Mouse (Mus musculus) embryonic facial prominence, embryonic 13.5 days (tissue): Measurements from ENCODE around the gene Clec16a. TPM values are rescaled to one million over a fixed set of nuclear protein-coding genes. Genes with fewer than 3 reads are reported as not detected.

Experiments used
- ATAC-seq: fragments of 200-750 bp; cut with Nextera tagmentation; 2 replicates; pipeline ENCODE4 v1.8.0; 2017; ENCODE audit warnings: low read depth; ENCODE audit not compliant: insufficient number of reproducible peaks, insufficient read depth, low FRiP score, low TSS enrichment
- H3K27ac ChIP-seq: fragments of 300-500 bp; sonication (generic); 2 replicates; pipeline ENCODE4 v1.5.1; 2015; ENCODE audit warnings: moderate library complexity, mild to moderate bottlenecking, inconsistent platforms
- H3K27me3 ChIP-seq: fragments of 300-500 bp; sonication (generic); 2 replicates; pipeline ENCODE4 v1.6.1; 2015; ENCODE audit warnings: mild to moderate bottlenecking, inconsistent platforms
- H3K36me3 ChIP-seq: fragments of 300-500 bp; sonication (generic); 2 replicates; pipeline ENCODE4 v1.6.1; 2015; ENCODE audit warnings: mild to moderate bottlenecking, inconsistent platforms
- H3K4me1 ChIP-seq: fragments of 300-500 bp; sonication (generic); 2 replicates; pipeline ENCODE4 v1.6.1; 2015; ENCODE audit warnings: inconsistent platforms
- H3K4me2 ChIP-seq: fragments of 300-500 bp; sonication (generic); 2 replicates; pipeline ENCODE4 v1.6.1; 2015; ENCODE audit warnings: moderate library complexity, mild to moderate bottlenecking, inconsistent platforms
- H3K4me3 ChIP-seq: fragments of 300-500 bp; sonication (generic); 2 replicates; pipeline ENCODE4 v1.5.1; 2015; ENCODE audit warnings: mild to moderate bottlenecking, inconsistent platforms
- H3K9ac ChIP-seq: fragments of 300-500 bp; sonication (generic); 2 replicates; pipeline ENCODE4 v1.6.1; 2015; ENCODE audit warnings: mild to moderate bottlenecking, inconsistent platforms
- H3K9me3 ChIP-seq: fragments of 300-500 bp; sonication (generic); 2 replicates; pipeline ENCODE4 v1.6.1; 2016; ENCODE audit warnings: inconsistent platforms
- WGBS: fragments of 180-500 bp; shearing (Covaris S2); methylation state at CpG from one replicate; pipeline ENCODE4 v1.1.7; 2015; ENCODE audit warnings: mixed read lengths; 5-methylcytosine and 5-hydroxymethylcytosine counted together
- polyA plus RNA-seq: library from polyadenylated mRNA; unstranded; fragments of >200 nt; fragmentation: Nextera tagmentation; extraction: Ambion mirVana; gene quantifications from 2 replicates; pipeline ENCODE4 v1.2.1, GENCODE M21; 2015

The Clec16a gene
- polyA plus RNA-seq, 1 experiment from 2014 or later, result 42.0 TPM

DNA sequence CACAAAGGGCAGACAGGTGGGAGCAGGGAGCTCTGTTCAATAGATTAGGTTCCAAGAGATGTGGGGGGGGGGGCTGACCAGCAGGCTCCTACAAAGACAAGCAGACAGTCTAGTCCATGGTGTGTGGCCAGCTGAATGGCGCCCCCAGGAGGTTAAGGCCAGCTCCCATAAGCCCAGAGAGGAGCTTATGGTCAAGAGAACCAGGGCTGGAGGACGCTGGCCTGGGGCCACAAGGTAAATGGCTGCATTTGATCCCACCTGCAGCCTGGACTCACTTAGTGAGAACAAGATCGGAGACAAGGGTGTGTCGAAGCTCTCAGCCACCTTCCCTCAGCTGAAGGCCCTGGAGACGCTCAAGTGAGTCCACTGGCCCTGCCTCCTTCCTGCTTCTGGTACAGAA is 27.1 kb upstream of the Clec16a start:
- WGBS, result 40% methylated on average over 5 of the region's 5 CpGs
- Histone ChIP-seq H3K36me3 (no peaks in the 10 kb centered on the region), H3K4me2 (no peak overlapping the region), H3K4me1 (peaks cover 9% of the 10 kb centered on the region; the same call in 1 of the 2 replicates), H3K27ac (no peak overlapping the region), H3K4me3 (no peak overlapping the region), H3K9ac (no peak overlapping the region), H3K9me3 (no peaks in the 10 kb centered on the region), H3K27me3 (no peaks in the 10 kb centered on the region)
- no peak for ATAC-seq

DNA sequence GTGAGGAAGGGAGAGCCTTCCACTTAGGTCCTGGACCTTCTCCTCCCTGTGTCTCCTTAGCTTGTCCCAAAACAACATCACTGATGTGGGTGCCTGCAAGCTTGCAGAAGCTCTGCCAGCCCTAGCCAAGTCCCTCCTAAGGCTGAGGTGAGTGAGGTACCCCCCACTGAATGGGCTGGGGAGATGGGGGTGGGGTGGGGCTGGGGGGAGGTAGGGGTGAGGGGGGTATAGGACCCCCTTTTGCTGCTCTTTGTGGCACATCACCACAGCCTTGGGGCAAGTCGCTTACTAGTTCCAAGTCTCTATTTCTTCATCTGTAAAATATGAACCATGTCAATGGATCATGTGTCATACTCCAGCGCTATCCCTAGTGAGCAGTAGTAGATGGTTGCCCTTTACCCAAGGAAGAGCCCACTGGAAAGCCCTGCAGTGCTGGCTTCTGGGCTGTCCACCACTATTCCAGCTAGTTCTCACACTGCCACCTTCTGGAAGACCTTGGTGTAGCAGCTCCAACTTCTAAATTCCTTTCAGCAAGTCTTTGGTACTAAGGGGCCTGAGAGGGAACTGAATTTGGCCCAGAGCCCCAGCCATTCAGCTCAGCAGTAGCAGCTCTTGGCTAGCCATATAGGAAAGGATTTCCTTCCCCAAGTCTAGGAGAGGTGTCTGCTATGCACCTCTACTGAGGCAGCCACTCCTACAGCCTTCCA is 24.1 kb upstream of the Clec16a start:
- ATAC-seq, result no peak

DNA sequence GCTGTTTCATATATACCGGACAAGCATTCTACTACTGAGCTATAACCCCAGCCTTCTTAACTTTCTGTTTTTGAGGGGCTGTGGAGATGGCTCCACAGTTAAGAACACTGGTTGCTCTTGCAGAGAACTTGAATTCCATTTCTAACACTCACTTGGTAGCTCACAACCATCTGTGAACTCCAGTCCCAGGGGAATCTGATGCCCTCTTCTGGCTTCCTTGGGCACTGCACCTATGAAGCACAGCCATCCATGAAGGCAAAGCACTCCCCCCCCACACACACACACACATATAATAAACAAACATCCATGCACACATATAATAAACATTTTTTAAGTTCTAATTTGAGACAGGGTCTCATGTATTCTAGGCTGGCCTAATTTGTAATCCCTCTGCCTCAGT is 22.3 kb upstream of the Clec16a start:
- Histone ChIP-seq H3K36me3 (no peaks in the 10 kb centered on the region), H3K4me3 (no peak overlapping the region), H3K4me1 (0 out of 2 replicates have a peak, but pooled peaks cover 3% of the 10 kb centered on the region), H3K9ac (no peak overlapping the region), H3K9me3 (no peaks in the 10 kb centered on the region), H3K27ac (no peak overlapping the region), H3K4me2 (no peak overlapping the region), H3K27me3 (no peaks in the 10 kb centered on the region)
- no peak for ATAC-seq
- WGBS, result 73% methylated on average over 1 of the region's 1 CpGs

More for the DNA sequence above, 24.1 kb upstream of the Clec16a start:
- peaks cover 9% of the 10 kb centered on the region; the same call in 1 of the 2 replicates for H3K4me1 ChIP-seq
- no peak overlapping the region for H3K27ac ChIP-seq
- no peak overlapping the region for H3K4me2 ChIP-seq
- H3K36me3 ChIP-seq, result no peaks in the 10 kb centered on the region
- WGBS, result 49% methylated on average over 2 of the region's 2 CpGs
- no peak overlapping the region for H3K4me3 ChIP-seq
- H3K27me3 ChIP-seq, result no peaks in the 10 kb centered on the region
- H3K9me3 ChIP-seq, result no peaks in the 10 kb centered on the region
- H3K9ac ChIP-seq, result no peak overlapping the region

DNA sequence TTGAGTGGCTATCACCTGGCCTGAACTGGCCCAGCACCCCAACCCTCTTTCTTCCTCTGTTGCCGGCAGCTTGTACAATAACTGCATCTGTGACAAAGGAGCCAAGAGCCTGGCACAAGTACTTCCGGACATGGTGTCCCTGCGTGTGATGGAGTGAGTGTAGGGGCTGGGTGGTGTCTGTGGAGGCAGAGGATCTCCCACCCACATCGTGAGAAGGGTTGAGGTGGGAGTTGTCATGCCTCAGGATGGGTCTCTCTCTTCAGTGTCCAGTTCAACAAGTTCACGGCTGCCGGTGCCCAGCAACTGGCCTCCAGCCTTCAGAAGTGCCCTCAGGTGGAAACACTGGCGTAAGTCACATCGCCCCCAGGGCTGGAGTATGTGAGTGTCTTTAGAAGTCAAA is 21.5 kb upstream of the Clec16a start:
- WGBS, result 85% methylated on average over 8 of the region's 8 CpGs

DNA sequence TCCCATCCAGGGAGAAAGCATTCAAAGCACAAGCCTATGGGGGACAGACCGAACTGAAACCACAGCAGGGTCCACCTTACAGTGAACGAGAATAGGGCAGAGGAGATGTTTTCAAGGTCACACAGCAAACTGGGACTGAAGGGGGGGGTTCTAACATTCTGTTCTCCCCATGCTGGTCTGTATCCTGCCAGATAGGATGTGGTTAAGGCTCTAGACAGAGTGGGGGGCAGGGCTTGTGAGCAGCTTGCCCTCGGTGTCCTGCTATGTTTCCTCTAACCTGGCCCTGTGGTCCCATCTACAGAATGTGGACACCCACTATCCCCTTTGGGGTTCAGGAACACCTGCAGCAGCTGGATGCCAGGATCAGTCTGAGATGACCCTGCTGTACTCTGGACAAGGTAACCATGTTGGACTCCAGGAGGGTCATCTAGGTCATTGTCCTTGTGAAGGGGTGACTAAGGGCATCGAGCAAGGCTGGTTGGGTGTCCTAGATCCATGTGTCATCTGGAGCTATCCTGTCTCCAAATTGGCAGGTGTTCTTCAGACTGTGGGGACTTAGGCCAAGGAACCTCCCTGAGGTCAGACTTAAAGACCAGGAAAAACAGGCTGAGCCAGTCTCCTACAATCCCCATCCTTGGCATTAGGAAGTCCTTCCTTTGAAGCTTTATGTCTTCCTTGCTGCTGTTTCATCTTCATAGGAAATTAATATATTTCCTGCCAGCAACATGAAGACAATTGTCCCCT is 20.1 kb upstream of the Clec16a start:
- Histone ChIP-seq H3K4me2 (no peak overlapping the region), H3K36me3 (peaks cover 13% of the 10 kb centered on the region), H3K27ac (no peak overlapping the region), H3K4me1 (0 out of 2 replicates have a peak, but pooled peaks cover 3% of the 10 kb centered on the region), H3K27me3 (no peaks in the 10 kb centered on the region), H3K9ac (no peak overlapping the region), H3K4me3 (no peak overlapping the region), H3K9me3 (no peaks in the 10 kb centered on the region)
- ATAC-seq, result no peak
- 82% methylated on average over 4 of the region's 4 CpGs for WGBS

More for the DNA sequence above, 21.5 kb upstream of the Clec16a start:
- Histone ChIP-seq H3K4me1 (0 out of 2 replicates have a peak, but pooled peaks cover 3% of the 10 kb centered on the region), H3K4me3 (no peak overlapping the region), H3K36me3 (0 out of 2 replicates have a peak, but pooled peaks cover under 1% of the 10 kb centered on the region), H3K27ac (no peak overlapping the region), H3K9ac (no peak overlapping the region), H3K4me2 (no peak overlapping the region), H3K27me3 (no peaks in the 10 kb centered on the region), H3K9me3 (no peaks in the 10 kb centered on the region)
- no peak for ATAC-seq

DNA sequence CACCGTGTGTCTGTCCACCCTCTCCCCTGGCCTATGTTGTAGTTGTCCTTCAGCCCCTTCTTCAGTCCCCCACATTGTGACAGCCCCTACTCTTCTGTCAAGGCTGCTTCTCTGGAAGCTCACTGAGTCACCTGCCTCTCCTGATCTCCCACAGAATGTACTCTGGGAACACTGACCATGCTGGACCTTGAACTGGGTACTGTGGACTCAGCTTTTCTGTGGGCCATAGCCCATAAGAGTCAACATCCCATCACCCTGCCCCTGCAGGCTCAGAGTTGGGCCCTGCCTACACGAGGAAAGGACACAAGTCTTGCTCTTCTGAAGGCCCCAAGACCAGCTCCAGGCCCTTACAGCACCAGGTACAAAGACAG is 19.5 kb upstream of the Clec16a start:
- Histone ChIP-seq H3K4me3 (no peak overlapping the region), H3K27me3 (no peaks in the 10 kb centered on the region), H3K36me3 (peaks cover 18% of the 10 kb centered on the region), H3K9me3 (no peaks in the 10 kb centered on the region), H3K4me1 (0 out of 2 replicates have a peak, but pooled peaks cover 3% of the 10 kb centered on the region), H3K27ac (no peak overlapping the region), H3K4me2 (no peak overlapping the region), H3K9ac (no peak overlapping the region)
- ATAC-seq, result no peak
- 66% methylated on average over 2 of the region's 2 CpGs for WGBS

DNA sequence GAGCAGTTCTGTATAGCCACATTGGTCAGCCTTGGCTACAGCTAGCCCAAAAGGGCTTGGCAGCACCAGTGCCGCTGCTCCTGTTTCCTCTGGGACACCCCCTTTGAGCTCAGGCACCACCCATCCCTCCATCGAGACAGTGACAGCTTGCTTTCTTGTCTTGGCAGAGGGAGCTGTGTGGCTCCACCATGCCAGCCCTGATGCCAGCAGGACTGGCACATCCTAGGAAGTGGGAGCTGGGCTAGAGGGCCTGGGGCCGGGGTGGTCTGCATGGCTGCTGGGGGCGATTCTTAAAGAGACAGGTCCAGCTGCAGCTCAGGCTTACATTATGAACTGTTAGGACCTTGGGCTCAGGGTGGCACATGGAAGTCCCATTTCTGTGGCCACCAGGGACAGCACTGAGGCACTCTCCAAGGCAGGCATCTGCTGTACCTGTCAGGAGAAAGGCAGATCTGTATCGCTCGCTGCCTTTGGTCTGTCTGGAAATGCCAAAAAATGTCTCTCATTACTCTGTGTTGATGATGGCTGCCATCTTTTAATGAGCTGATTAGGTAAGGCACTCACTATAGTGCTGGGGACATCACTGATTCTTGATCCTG is 18.0 kb upstream of the Clec16a start:
- no peak for ATAC-seq
- no peaks in the 10 kb centered on the region for H3K27me3 ChIP-seq
- no peaks in the 10 kb centered on the region for H3K9me3 ChIP-seq
- H3K4me2 ChIP-seq, result no peak overlapping the region
- no peak overlapping the region for H3K27ac ChIP-seq
- no peaks in the 10 kb centered on the region for H3K4me1 ChIP-seq
- peaks cover 32% of the 10 kb centered on the region for H3K36me3 ChIP-seq
- no peak overlapping the region for H3K9ac ChIP-seq
- no peak overlapping the region for H3K4me3 ChIP-seq
- WGBS, result 80% methylated on average over 6 of the region's 6 CpGs

DNA sequence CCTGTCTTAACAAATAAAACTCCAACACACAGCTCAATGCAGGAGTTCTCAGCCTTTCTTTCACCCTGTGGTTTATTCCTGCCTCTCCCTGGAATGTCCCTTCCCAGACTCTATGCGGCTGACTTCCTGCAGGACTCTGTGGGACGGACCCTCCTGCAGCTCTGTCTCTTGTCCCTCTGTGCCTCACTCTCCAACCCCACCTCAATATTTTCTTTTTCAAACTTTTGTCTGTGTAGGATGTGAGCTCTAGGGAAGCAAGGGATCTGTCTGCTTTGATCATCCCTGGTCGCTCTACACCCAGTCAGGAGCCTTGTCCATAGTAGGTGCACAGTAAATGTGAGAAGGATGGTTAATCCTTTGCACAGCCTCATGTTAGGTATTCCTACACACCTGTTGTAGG is 16.8 kb upstream of the Clec16a start:
- H3K4me3 ChIP-seq, result no peak overlapping the region
- no peaks in the 10 kb centered on the region for H3K9me3 ChIP-seq
- peaks cover 40% of the 10 kb centered on the region for H3K36me3 ChIP-seq
- H3K27ac ChIP-seq, result no peak overlapping the region
- no peak overlapping the region for H3K9ac ChIP-seq
- ATAC-seq, result no peak
- H3K4me2 ChIP-seq, result no peak overlapping the region
- peaks cover 2% of the 10 kb centered on the region; the same call in 1 of the 2 replicates for H3K4me1 ChIP-seq
- WGBS, result 81% methylated on average over 3 of the region's 3 CpGs
- no peaks in the 10 kb centered on the region for H3K27me3 ChIP-seq

DNA sequence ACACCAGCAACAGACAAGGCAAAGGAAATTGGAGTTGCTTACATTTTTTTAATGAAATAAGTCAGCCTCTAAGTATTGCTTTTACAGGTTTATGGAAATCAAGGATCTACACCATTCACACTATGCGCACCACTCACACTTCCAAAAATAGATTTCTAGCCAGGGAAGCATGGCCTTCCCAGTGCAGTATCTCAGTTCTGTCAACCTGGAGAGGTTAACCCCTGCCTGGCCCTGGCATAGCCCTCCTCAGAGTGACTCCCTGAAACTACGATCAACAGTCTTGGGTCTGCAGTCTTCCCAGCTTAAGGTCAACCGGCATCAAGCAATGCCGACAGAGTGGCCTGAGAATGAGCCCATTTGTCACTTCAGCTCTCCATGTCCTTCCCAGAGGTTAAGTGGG is 15.0 kb upstream of the Clec16a start:
- peaks cover 3% of the 10 kb centered on the region; the same call in 1 of the 2 replicates for H3K4me1 ChIP-seq
- no peak overlapping the region for H3K4me3 ChIP-seq
- no peak overlapping the region for H3K4me2 ChIP-seq
- no peak overlapping the region for H3K9ac ChIP-seq
- ATAC-seq, result no peak
- peaks cover 44% of the 10 kb centered on the region for H3K36me3 ChIP-seq
- no peak overlapping the region for H3K27ac ChIP-seq
- H3K9me3 ChIP-seq, result no peaks in the 10 kb centered on the region
- 93% methylated on average over 4 of the region's 4 CpGs for WGBS
- no peaks in the 10 kb centered on the region for H3K27me3 ChIP-seq

DNA sequence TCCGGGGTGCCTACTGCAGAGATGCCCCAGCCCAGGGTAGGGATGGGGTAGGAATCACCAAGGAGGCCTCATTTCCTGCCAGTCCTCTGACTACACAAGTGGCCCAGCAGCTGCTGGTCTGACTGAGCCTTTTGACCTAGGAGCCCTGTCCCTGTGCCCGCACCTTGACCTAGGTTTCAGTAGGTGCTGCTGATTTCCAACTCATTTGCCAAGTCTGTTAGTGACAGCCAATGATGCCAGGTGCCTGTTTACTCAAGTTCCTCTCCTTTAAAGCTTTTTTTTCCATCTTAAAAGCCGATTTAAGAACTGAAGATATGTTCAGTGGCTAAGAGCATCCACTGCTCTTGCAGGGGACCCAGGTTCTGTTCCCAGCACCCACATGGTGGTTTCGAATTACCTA is 11.4 kb upstream of the Clec16a start:
- no peaks in the 10 kb centered on the region for H3K9me3 ChIP-seq
- H3K27ac ChIP-seq, result no peak overlapping the region
- no peak for ATAC-seq
- peaks cover 10% of the 10 kb centered on the region for H3K4me1 ChIP-seq
- no peak overlapping the region for H3K4me3 ChIP-seq
- H3K9ac ChIP-seq, result no peak overlapping the region
- WGBS, result 90% methylated on average over 4 of the region's 4 CpGs
- no peak overlapping the region for H3K4me2 ChIP-seq
- no peaks in the 10 kb centered on the region for H3K27me3 ChIP-seq
- peaks cover 49% of the 10 kb centered on the region for H3K36me3 ChIP-seq

DNA sequence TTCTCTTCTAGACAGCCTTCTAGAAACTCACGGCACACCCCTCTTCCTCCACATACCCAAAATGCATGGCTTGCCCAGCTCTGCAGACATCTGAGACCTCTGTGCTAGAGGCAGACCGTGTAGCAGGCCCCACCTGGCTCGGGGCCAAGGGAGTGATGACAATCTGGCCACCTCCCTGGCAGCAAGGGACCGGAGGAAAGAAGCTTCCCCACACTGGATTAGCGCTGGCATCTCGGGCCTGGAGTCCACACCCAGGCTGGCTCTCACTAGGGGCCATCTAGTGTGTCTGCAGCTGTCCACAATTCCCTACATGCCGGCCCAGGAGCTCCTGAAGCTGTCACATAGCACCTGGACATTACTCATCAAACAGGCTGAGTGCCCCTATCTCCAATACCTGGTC is 10.6 kb upstream of the Clec16a start:
- Histone ChIP-seq H3K9me3 (no peaks in the 10 kb centered on the region), H3K36me3 (peaks cover 43% of the 10 kb centered on the region), H3K9ac (no peak overlapping the region), H3K27me3 (no peaks in the 10 kb centered on the region), H3K4me2 (no peak overlapping the region), H3K4me1 (peaks cover 16% of the 10 kb centered on the region), H3K4me3 (no peak overlapping the region), H3K27ac (no peak overlapping the region)
- WGBS, result 72% methylated on average over 7 of the region's 7 CpGs
- no peak for ATAC-seq
